Mouse (Mus musculus) urinary bladder, adult 2 months (tissue): ENCODE data around the gene Pom121l12. TPM values are rescaled to one million over a fixed set of nuclear protein-coding genes. Genes with fewer than 3 reads are reported as not detected.

Experiments
- DNase-seq: peaks from one replicate; pipeline ENCODE4 v3.0.0; 2022; ENCODE audit warnings: low spot score
- polyA plus RNA-seq: library from polyadenylated mRNA; depleted of rRNA; stranded (reverse); fragments of >200 nt; gene quantifications from 2 replicates; pipeline ENCODE4 v1.2.3, GENCODE M21; 2012; rRNA removed

Pom121l12 gene
- not detected in 2 replicates for polyA plus RNA-seq

GRCm38 (mm10) chr11:14598976-14599375, at the start of gene Pom121l12:
Gene Pom121l12, plus strand, starts transcription at chr11:14599276.
- DNase-seq: no peak

GRCm38 (mm10) chr11:14611859-14612258, 12.8 kb downstream of the Pom121l12 start:
- no peak for DNase-seq
